Mouse (Mus musculus): ENCODE measurements around the gene Ctla4.

GRCm38 (mm10) chr1:60839161-60839560, 47.6 kb upstream of the Ctla4 start:
- TF ChIP-seq E2F4 (IDR thresholded peaks at IDR 0.05; ENCODE audit: insufficient read depth) (no peak), POLR2A (IDR thresholded peaks at IDR 0.05; ENCODE audit: insufficient read length, low read depth) (no peak), MAX (IDR thresholded peaks at IDR 0.05; ENCODE audit: low read depth) (no peak), TCF12 (IDR thresholded peaks at IDR 0.05; ENCODE audit: insufficient read depth, poor library complexity, severe bottlenecking) (no peak), TCF3 (IDR thresholded peaks at IDR 0.05; ENCODE audit: insufficient read length, low read depth) (no peak)
